Mouse (Mus musculus) activated CD4-positive, CD25-positive, alpha-beta regulatory T cell, adult 9 weeks (primary cell): ENCODE measurements around the gene Sucnr1. TPM values are rescaled to one million over a fixed set of nuclear protein-coding genes. Genes with fewer than 3 reads are reported as not detected.

Experiments
- polyA plus RNA-seq: library from polyadenylated mRNA; unstranded; fragments of 100-300 nt; shearing (Covaris generic); gene quantifications from one replicate; pipeline ENCODE4 v1.2.1, GENCODE M21; 2017

The Sucnr1 gene
- not detected for polyA plus RNA-seq

DNA sequence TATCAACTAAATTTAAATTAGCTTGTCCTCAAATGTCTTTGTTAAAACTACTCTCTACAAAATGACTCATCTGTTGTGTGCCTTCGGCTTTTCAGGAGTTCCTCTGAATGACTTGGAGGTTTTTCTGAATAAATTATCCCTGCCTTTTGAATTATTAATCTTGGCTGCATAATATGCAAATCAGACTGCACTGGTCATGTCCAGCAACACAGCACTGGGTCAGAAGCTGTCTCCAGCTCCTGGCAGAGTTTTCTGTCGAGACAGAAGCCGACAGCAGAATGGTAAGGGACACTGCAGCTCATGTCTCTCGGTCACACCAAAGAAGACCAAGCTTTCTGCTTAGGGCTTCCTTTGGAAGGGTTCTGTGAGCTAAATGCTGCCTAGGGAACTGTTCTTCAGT, at the start of gene Sucnr1:
Sucnr1 (plus strand) TSS at position 222 of the 400 bp plus-strand sequence.

Other genes starting within 250 kb of the Sucnr1 start
- gene Gm8298, start 220.8 kb upstream of the Sucnr1 start, polyA plus RNA-seq = not detected
- gene C130079G13Rik, start 156.7 kb upstream of the Sucnr1 start, polyA plus RNA-seq = not detected
- gene Aadacl2, start 75.1 kb upstream of the Sucnr1 start, polyA plus RNA-seq = not detected
- gene Aadac, start 56.2 kb upstream of the Sucnr1 start, polyA plus RNA-seq = not detected